Mouse (Mus musculus) cerebral cortex, adult 2 months (tissue): ENCODE data around the gene Cks2.

Source experiments
- WGBS: fragments of 180-500 bp; shearing (Covaris S2); methylation state at CpG from one replicate; pipeline ENCODE4 v1.1.7; 2018; 5-methylcytosine and 5-hydroxymethylcytosine counted together

Cks2 gene

GRCm38 (mm10) chr13:51644829-51645789 is at the start of gene Cks2:
TSS of gene Cks2 (plus strand) at chr13:51645232.
- under 1% methylated on average over 83 of the region's 83 CpGs for WGBS

GRCm38 (mm10) chr13:51595404-51595803 is 49.6 kb upstream of the Cks2 start:
- WGBS, result 26% methylated on average over 11 of the region's 11 CpGs

GRCm38 (mm10) chr13:51598063-51598462 is 47.0 kb upstream of the Cks2 start:
- WGBS, result 69% methylated on average over 2 of the region's 2 CpGs

GRCm38 (mm10) chr13:51600169-51600568 is 44.9 kb upstream of the Cks2 start:
- WGBS, result 96% methylated on average over 8 of the region's 8 CpGs

- 28% methylated on average over 8 of the region's 8 CpGs for WGBS
These were observed 42.3 kb upstream of the Cks2 start for GRCm38 (mm10) chr13:51602764-51603163.

- WGBS, result 10% methylated on average over 16 of the region's 16 CpGs
These were observed 41.7 kb upstream of the Cks2 start for GRCm38 (mm10) chr13:51603221-51603893.

GRCm38 (mm10) chr13:51603894-51604244 is 41.2 kb upstream of the Cks2 start:
- WGBS, result 36% methylated on average over 4 of the region's 4 CpGs

GRCm38 (mm10) chr13:51609231-51609630 is 35.8 kb upstream of the Cks2 start:
- WGBS, result 95% methylated on average over 7 of the region's 7 CpGs

- WGBS, result 22% methylated on average over 9 of the region's 9 CpGs
These were observed 34.0 kb upstream of the Cks2 start for GRCm38 (mm10) chr13:51611060-51611459.

- 23% methylated on average over 5 of the region's 5 CpGs for WGBS
These were observed 33.5 kb upstream of the Cks2 start for GRCm38 (mm10) chr13:51611500-51611899.

- WGBS, result 47% methylated on average over 10 of the region's 10 CpGs
These were observed 29.2 kb upstream of the Cks2 start for GRCm38 (mm10) chr13:51615815-51616214.

GRCm38 (mm10) chr13:51616417-51617044 is 28.5 kb upstream of the Cks2 start:
- WGBS, result 9% methylated on average over 12 of the region's 12 CpGs

- WGBS, result 27% methylated on average over 1 of the region's 1 CpGs
These were observed 27.7 kb upstream of the Cks2 start for GRCm38 (mm10) chr13:51617306-51617705.

- WGBS, result 14% methylated on average over 6 of the region's 6 CpGs
These were observed 27.2 kb upstream of the Cks2 start for GRCm38 (mm10) chr13:51617861-51618260.

GRCm38 (mm10) chr13:51618602-51619001 is 26.4 kb upstream of the Cks2 start:
- 19% methylated on average over 9 of the region's 9 CpGs for WGBS

GRCm38 (mm10) chr13:51622626-51623025 is 22.4 kb upstream of the Cks2 start:
- WGBS, result 93% methylated on average over 5 of the region's 5 CpGs

- WGBS, result 63% methylated on average over 2 of the region's 2 CpGs
These were observed 21.4 kb upstream of the Cks2 start for GRCm38 (mm10) chr13:51623678-51624077.

GRCm38 (mm10) chr13:51628273-51628848 is 16.7 kb upstream of the Cks2 start:
- 89% methylated on average over 6 of the region's 6 CpGs for WGBS

- WGBS, result 83% methylated on average over 15 of the region's 15 CpGs
These were observed 13.6 kb upstream of the Cks2 start for GRCm38 (mm10) chr13:51631354-51631992.

- 93% methylated on average over 5 of the region's 5 CpGs for WGBS
These were observed 12.3 kb upstream of the Cks2 start for GRCm38 (mm10) chr13:51632560-51633218.

GRCm38 (mm10) chr13:51635384-51635783 is 9.6 kb upstream of the Cks2 start:
- 86% methylated on average over 6 of the region's 9 CpGs for WGBS
